Mouse (Mus musculus): Measurements from ENCODE around the gene Myh6. TPM values are rescaled to one million over a fixed set of nuclear protein-coding genes. Genes with fewer than 3 reads are reported as not detected.
"Not testable (repeated sequence)": the region's sequence is repeated elsewhere in the genome, so short reads cannot be mapped to it uniquely, and the experiment has no call there.

Gene Myh6
- polyA plus RNA-seq, 1 experiment from 2014 or later = 0.69 TPM

- no peaks in the 10 kb centered on the region for H3K36me3 ChIP-seq
- H3K9me3 ChIP-seq (replicated peaks) = no peaks in the 10 kb centered on the region
- H3K9ac ChIP-seq = no peak overlapping the region
- DNase-seq = no peak
- no peaks in the 10 kb centered on the region for H3K4me1 ChIP-seq (replicated peaks)
- H3K27me3 ChIP-seq = 0 out of 2 replicates have a peak, but pooled peaks cover 4% of the 10 kb centered on the region
- H3K4me2 ChIP-seq = no peak overlapping the region
- no peak overlapping the region for H3K27ac ChIP-seq
- no peak overlapping the region for H3K4me3 ChIP-seq (replicated peaks)
- no peak for ATAC-seq (ENCODE audit: low read depth)
Observed at GRCm38 (mm10) chr14:54968344-54968743, 1.6 kb upstream of the Myh6 start.

- H3K9ac ChIP-seq = no peak overlapping the region
- H3K4me3 ChIP-seq (replicated peaks) = no peak overlapping the region
- 0 out of 2 replicates have a peak, but pooled peaks cover 4% of the 10 kb centered on the region for H3K27me3 ChIP-seq
- H3K4me2 ChIP-seq = no peak overlapping the region
- no peaks in the 10 kb centered on the region for H3K4me1 ChIP-seq (replicated peaks)
- no peaks in the 10 kb centered on the region for H3K36me3 ChIP-seq
- ATAC-seq (ENCODE audit: low read depth) = no peak
- DNase-seq = no peak
- H3K27ac ChIP-seq = no peak overlapping the region
- 62% methylated on average over 3 of the region's 3 CpGs for WGBS (ENCODE audit: insufficient replicate concordance)
- H3K9me3 ChIP-seq (replicated peaks) = no peaks in the 10 kb centered on the region
Observed at GRCm38 (mm10) chr14:54967874-54968273, 1.1 kb upstream of the Myh6 start.

- Histone ChIP-seq H3K9me3 (replicated peaks) (no peaks in the 10 kb centered on the region), H3K36me3 (no peaks in the 10 kb centered on the region), H3K27ac (no peak overlapping the region), H3K4me3 (replicated peaks) (no peak overlapping the region), H3K4me1 (replicated peaks) (no peaks in the 10 kb centered on the region), H3K27me3 (0 out of 2 replicates have a peak, but pooled peaks cover 4% of the 10 kb centered on the region), H3K9ac (no peak overlapping the region), H3K4me2 (no peak overlapping the region)
- 60% methylated on average over 6 of the region's 6 CpGs for WGBS (ENCODE audit: insufficient replicate concordance)
- DNase-seq (no peak), ATAC-seq (ENCODE audit: low read depth) (no peak)
Observed at GRCm38 (mm10) chr14:54965631-54966030, 1.1 kb downstream of the Myh6 start.

GRCm38 (mm10) chr14:54965044-54965443, 1.7 kb downstream of the Myh6 start:
- no peaks in the 10 kb centered on the region for H3K4me1 ChIP-seq (replicated peaks)
- DNase-seq (no peak), ATAC-seq (ENCODE audit: low read depth) (no peak)
- 71% methylated on average over 15 of the region's 15 CpGs for WGBS (ENCODE audit: insufficient replicate concordance)
- H3K36me3 ChIP-seq = no peaks in the 10 kb centered on the region
- H3K27me3 ChIP-seq = 0 out of 2 replicates have a peak, but pooled peaks cover 3% of the 10 kb centered on the region
- H3K4me2 ChIP-seq = no peak overlapping the region
- H3K4me3 ChIP-seq (replicated peaks) = no peak overlapping the region
- no peak overlapping the region for H3K9ac ChIP-seq
- no peak overlapping the region for H3K27ac ChIP-seq
- H3K9me3 ChIP-seq (replicated peaks) = no peaks in the 10 kb centered on the region

GRCm38 (mm10) chr14:54963727-54964126, 3.0 kb downstream of the Myh6 start:
- H3K27me3 ChIP-seq = no peaks in the 10 kb centered on the region
- H3K36me3 ChIP-seq = no peaks in the 10 kb centered on the region
- H3K4me1 ChIP-seq (replicated peaks) = no peaks in the 10 kb centered on the region
- no peak for ATAC-seq (ENCODE audit: low read depth)
- DNase-seq = no peak
- H3K4me2 ChIP-seq = no peak overlapping the region
- no peak overlapping the region for H3K9ac ChIP-seq
- no peak overlapping the region for H3K4me3 ChIP-seq (replicated peaks)
- H3K9me3 ChIP-seq (replicated peaks) = no peaks in the 10 kb centered on the region
- H3K27ac ChIP-seq = no peak overlapping the region
- WGBS (ENCODE audit: insufficient replicate concordance) = 74% methylated on average over 11 of the region's 11 CpGs

GRCm38 (mm10) chr14:54962714-54963113, 4.0 kb downstream of the Myh6 start:
- Histone ChIP-seq H3K4me2 (no peak overlapping the region), H3K9me3 (replicated peaks) (no peaks in the 10 kb centered on the region), H3K4me1 (replicated peaks) (no peaks in the 10 kb centered on the region), H3K27ac (no peak overlapping the region), H3K36me3 (no peaks in the 10 kb centered on the region), H3K9ac (no peak overlapping the region), H3K4me3 (replicated peaks) (no peak overlapping the region), H3K27me3 (no peaks in the 10 kb centered on the region)
- ATAC-seq (ENCODE audit: low read depth) = no peak
- DNase-seq = no peak
- WGBS (ENCODE audit: insufficient replicate concordance) = 79% methylated on average over 7 of the region's 7 CpGs

- H3K36me3 ChIP-seq = no peaks in the 10 kb centered on the region
- H3K4me3 ChIP-seq (replicated peaks) = no peak overlapping the region
- no peak overlapping the region for H3K9ac ChIP-seq
- no peak overlapping the region for H3K27ac ChIP-seq
- H3K9me3 ChIP-seq (replicated peaks) = no peaks in the 10 kb centered on the region
- DNase-seq = no peak
- H3K4me1 ChIP-seq (replicated peaks) = no peaks in the 10 kb centered on the region
- no peaks in the 10 kb centered on the region for H3K27me3 ChIP-seq
- no peak overlapping the region for H3K4me2 ChIP-seq
- WGBS (ENCODE audit: insufficient replicate concordance) = 66% methylated on average over 5 of the region's 5 CpGs
- no peak for ATAC-seq (ENCODE audit: low read depth)
Observed at GRCm38 (mm10) chr14:54961487-54961886, 5.2 kb downstream of the Myh6 start.

GRCm38 (mm10) chr14:54960769-54961168, 6.0 kb downstream of the Myh6 start:
- Histone ChIP-seq H3K27me3 (no peaks in the 10 kb centered on the region), H3K4me3 (replicated peaks) (no peak overlapping the region), H3K36me3 (no peaks in the 10 kb centered on the region), H3K4me2 (no peak overlapping the region), H3K4me1 (replicated peaks) (no peaks in the 10 kb centered on the region), H3K9ac (no peak overlapping the region), H3K9me3 (replicated peaks) (no peaks in the 10 kb centered on the region), H3K27ac (no peak overlapping the region)
- WGBS (ENCODE audit: insufficient replicate concordance) = 41% methylated on average over 10 of the region's 10 CpGs
- ATAC-seq (ENCODE audit: low read depth) (no peak), DNase-seq (no peak)

- not testable (repeated sequence) for H3K4me1 ChIP-seq (replicated peaks); H3K27me3 ChIP-seq; H3K4me3 ChIP-seq (replicated peaks); DNase-seq; H3K9ac ChIP-seq; H3K4me2 ChIP-seq; H3K36me3 ChIP-seq; H3K27ac ChIP-seq; ATAC-seq (ENCODE audit: low read depth); H3K9me3 ChIP-seq (replicated peaks)
- 75% methylated on average over 12 of the region's 12 CpGs for WGBS (ENCODE audit: insufficient replicate concordance)
Observed at GRCm38 (mm10) chr14:54959853-54960613, 6.7 kb downstream of the Myh6 start.

- Histone ChIP-seq H3K4me2 (no peak overlapping the region), H3K27ac (no peak overlapping the region), H3K4me1 (replicated peaks) (no peaks in the 10 kb centered on the region), H3K9me3 (replicated peaks) (no peaks in the 10 kb centered on the region), H3K4me3 (replicated peaks) (no peak overlapping the region), H3K27me3 (no peaks in the 10 kb centered on the region), H3K9ac (no peak overlapping the region), H3K36me3 (no peaks in the 10 kb centered on the region)
- 60% methylated on average over 3 of the region's 3 CpGs for WGBS (ENCODE audit: insufficient replicate concordance)
- DNase-seq (no peak), ATAC-seq (ENCODE audit: low read depth) (no peak)
Observed at GRCm38 (mm10) chr14:54959197-54959596, 7.5 kb downstream of the Myh6 start.

- no peaks in the 10 kb centered on the region for H3K36me3 ChIP-seq
- ATAC-seq (ENCODE audit: low read depth) (no peak), DNase-seq (no peak)
- no peak overlapping the region for H3K4me3 ChIP-seq (replicated peaks)
- no peaks in the 10 kb centered on the region for H3K27me3 ChIP-seq
- H3K4me2 ChIP-seq = no peak overlapping the region
- H3K27ac ChIP-seq = no peak overlapping the region
- H3K9me3 ChIP-seq (replicated peaks) = no peaks in the 10 kb centered on the region
- H3K4me1 ChIP-seq (replicated peaks) = no peaks in the 10 kb centered on the region
- WGBS (ENCODE audit: insufficient replicate concordance) = 54% methylated on average over 4 of the region's 4 CpGs
- no peak overlapping the region for H3K9ac ChIP-seq
Observed at GRCm38 (mm10) chr14:54958503-54958902, 8.2 kb downstream of the Myh6 start.

GRCm38 (mm10) chr14:54956533-54956932, 10.2 kb downstream of the Myh6 start:
- H3K36me3 ChIP-seq = no peaks in the 10 kb centered on the region
- 70% methylated on average over 9 of the region's 9 CpGs for WGBS (ENCODE audit: insufficient replicate concordance)

More at GRCm38 (mm10) chr14:54956533-54956932, 10.2 kb downstream of the Myh6 start:
- ATAC-seq (ENCODE audit: low read depth) = no peak
- H3K4me1 ChIP-seq (replicated peaks) = no peaks in the 10 kb centered on the region
- DNase-seq = no peak
- no peak overlapping the region for H3K27ac ChIP-seq
- no peaks in the 10 kb centered on the region for H3K27me3 ChIP-seq
- no peak overlapping the region for H3K4me2 ChIP-seq
- no peaks in the 10 kb centered on the region for H3K9me3 ChIP-seq (replicated peaks)
- H3K4me3 ChIP-seq (replicated peaks) = no peak overlapping the region
- H3K9ac ChIP-seq = no peak overlapping the region

Data from liver, embryonic 13.5 days (tissue).